Mouse (Mus musculus): ENCODE results near the gene Sec14l3. TPM values are rescaled to one million over a fixed set of nuclear protein-coding genes. Genes with fewer than 3 reads are reported as not detected.
"Not testable (repeated sequence)": the region's sequence is repeated elsewhere in the genome, so short reads cannot be mapped to it uniquely, and the experiment has no call there.

Sec14l3 gene
- polyA plus RNA-seq, 1 experiment = not detected

GRCm38 (mm10) chr11:4101851-4102250, 37.2 kb downstream of the Sec14l3 start:
- Histone ChIP-seq H3K27me3 (ENCODE audit: control insufficient read depth, insufficient read depth, low read length) (no peaks in the 10 kb centered on the region), H3K4me1 (ENCODE audit: control insufficient read depth, insufficient read depth, insufficient read length) (peaks cover 6% of the 10 kb centered on the region; the same call in 1 of the 2 replicates), H3K27ac (ENCODE audit: insufficient read depth, low read length) (no peak overlapping the region), H3K4me3 (ENCODE audit: extremely low read depth, insufficient read depth, insufficient read length) (no peak overlapping the region), H3K36me3 (ENCODE audit: control insufficient read depth, insufficient read depth, low read length) (no peaks in the 10 kb centered on the region)
- WGBS = 59% methylated on average over 5 of the region's 5 CpGs
- no peak for DNase-seq (ENCODE audit: low read depth in 1 of 2, low spot score in 2 of 2)
- TF ChIP-seq CTCF (IDR thresholded peaks at IDR 0.05; ENCODE audit: extremely low read depth, insufficient read depth, insufficient read length, insufficient replicate concordance) (no peak), POLR2A (IDR thresholded peaks at IDR 0.05; ENCODE audit: low read depth, low read length) (no peak)

- WGBS = 88% methylated on average over 14 of the region's 14 CpGs
- no peaks in the 10 kb centered on the region for H3K4me1 ChIP-seq (ENCODE audit: control insufficient read depth, insufficient read depth, insufficient read length)
- H3K4me3 ChIP-seq (ENCODE audit: extremely low read depth, insufficient read depth, insufficient read length) = no peak overlapping the region
- H3K27ac ChIP-seq (ENCODE audit: insufficient read depth, low read length) = no peak overlapping the region
- DNase-seq (ENCODE audit: low read depth in 1 of 2, low spot score in 2 of 2) = no peak
- TF ChIP-seq CTCF (IDR thresholded peaks at IDR 0.05; ENCODE audit: extremely low read depth, insufficient read depth, insufficient read length, insufficient replicate concordance) (no peak), POLR2A (IDR thresholded peaks at IDR 0.05; ENCODE audit: low read depth, low read length) (no peak)
- H3K27me3 ChIP-seq (ENCODE audit: control insufficient read depth, insufficient read depth, low read length) = no peaks in the 10 kb centered on the region
- no peaks in the 10 kb centered on the region for H3K36me3 ChIP-seq (ENCODE audit: control insufficient read depth, insufficient read depth, low read length)
Observed at GRCm38 (mm10) chr11:4103522-4103921, 38.9 kb downstream of the Sec14l3 start.

- no peak for DNase-seq (ENCODE audit: low read depth in 1 of 2, low spot score in 2 of 2)
- Histone ChIP-seq H3K36me3 (ENCODE audit: control insufficient read depth, insufficient read depth, low read length) (no peaks in the 10 kb centered on the region), H3K4me3 (ENCODE audit: extremely low read depth, insufficient read depth, insufficient read length) (no peak overlapping the region), H3K27ac (ENCODE audit: insufficient read depth, low read length) (no peak overlapping the region), H3K4me1 (ENCODE audit: control insufficient read depth, insufficient read depth, insufficient read length) (no peaks in the 10 kb centered on the region), H3K27me3 (ENCODE audit: control insufficient read depth, insufficient read depth, low read length) (no peaks in the 10 kb centered on the region)
- TF ChIP-seq POLR2A (IDR thresholded peaks at IDR 0.05; ENCODE audit: low read depth, low read length) (no peak), CTCF (IDR thresholded peaks at IDR 0.05; ENCODE audit: extremely low read depth, insufficient read depth, insufficient read length, insufficient replicate concordance) (no peak)
- WGBS = 96% methylated on average over 5 of the region's 5 CpGs
Observed at GRCm38 (mm10) chr11:4104989-4105388, 40.3 kb downstream of the Sec14l3 start.

GRCm38 (mm10) chr11:4105444-4105843, 40.8 kb downstream of the Sec14l3 start:
- no peak for DNase-seq (ENCODE audit: low read depth in 1 of 2, low spot score in 2 of 2)
- WGBS = 83% methylated on average over 6 of the region's 6 CpGs
- Histone ChIP-seq H3K36me3 (ENCODE audit: control insufficient read depth, insufficient read depth, low read length) (no peaks in the 10 kb centered on the region), H3K27me3 (ENCODE audit: control insufficient read depth, insufficient read depth, low read length) (no peaks in the 10 kb centered on the region), H3K27ac (ENCODE audit: insufficient read depth, low read length) (no peak overlapping the region), H3K4me3 (ENCODE audit: extremely low read depth, insufficient read depth, insufficient read length) (no peak overlapping the region), H3K4me1 (ENCODE audit: control insufficient read depth, insufficient read depth, insufficient read length) (no peaks in the 10 kb centered on the region)
- TF ChIP-seq POLR2A (IDR thresholded peaks at IDR 0.05; ENCODE audit: low read depth, low read length) = no peak
- TF ChIP-seq CTCF (IDR thresholded peaks at IDR 0.05; ENCODE audit: extremely low read depth, insufficient read depth, insufficient read length, insufficient replicate concordance) = no peak

- H3K27ac ChIP-seq (ENCODE audit: insufficient read depth, low read length); H3K36me3 ChIP-seq (ENCODE audit: control insufficient read depth, insufficient read depth, low read length); H3K27me3 ChIP-seq (ENCODE audit: control insufficient read depth, insufficient read depth, low read length); DNase-seq (ENCODE audit: low read depth in 1 of 2, low spot score in 2 of 2); H3K4me1 ChIP-seq (ENCODE audit: control insufficient read depth, insufficient read depth, insufficient read length); H3K4me3 ChIP-seq (ENCODE audit: extremely low read depth, insufficient read depth, insufficient read length): not testable (repeated sequence)
- WGBS = 95% methylated on average over 6 of the region's 6 CpGs
Observed at GRCm38 (mm10) chr11:4107901-4108300, 43.3 kb downstream of the Sec14l3 start.

GRCm38 (mm10) chr11:4108691-4109090, 44.0 kb downstream of the Sec14l3 start:
- no peak overlapping the region for H3K4me3 ChIP-seq (ENCODE audit: extremely low read depth, insufficient read depth, insufficient read length)
- 87% methylated on average over 7 of the region's 7 CpGs for WGBS
- H3K27ac ChIP-seq (ENCODE audit: insufficient read depth, low read length) = no peak overlapping the region
- no peaks in the 10 kb centered on the region for H3K27me3 ChIP-seq (ENCODE audit: control insufficient read depth, insufficient read depth, low read length)
- no peak for TF ChIP-seq POLR2A (IDR thresholded peaks at IDR 0.05; ENCODE audit: low read depth, low read length)
- TF ChIP-seq CTCF (IDR thresholded peaks at IDR 0.05; ENCODE audit: extremely low read depth, insufficient read depth, insufficient read length, insufficient replicate concordance) = no peak
- no peak for DNase-seq (ENCODE audit: low read depth in 1 of 2, low spot score in 2 of 2)
- H3K36me3 ChIP-seq (ENCODE audit: control insufficient read depth, insufficient read depth, low read length) = no peaks in the 10 kb centered on the region
- no peaks in the 10 kb centered on the region for H3K4me1 ChIP-seq (ENCODE audit: control insufficient read depth, insufficient read depth, insufficient read length)

- Histone ChIP-seq H3K27me3 (ENCODE audit: control insufficient read depth, insufficient read depth, low read length) (no peaks in the 10 kb centered on the region), H3K4me1 (ENCODE audit: control insufficient read depth, insufficient read depth, insufficient read length) (no peaks in the 10 kb centered on the region), H3K36me3 (ENCODE audit: control insufficient read depth, insufficient read depth, low read length) (no peaks in the 10 kb centered on the region), H3K4me3 (ENCODE audit: extremely low read depth, insufficient read depth, insufficient read length) (no peak overlapping the region), H3K27ac (ENCODE audit: insufficient read depth, low read length) (no peak overlapping the region)
- DNase-seq (ENCODE audit: low read depth in 1 of 2, low spot score in 2 of 2) = no peak
- TF ChIP-seq CTCF (IDR thresholded peaks at IDR 0.05; ENCODE audit: extremely low read depth, insufficient read depth, insufficient read length, insufficient replicate concordance) (no peak), POLR2A (IDR thresholded peaks at IDR 0.05; ENCODE audit: low read depth, low read length) (no peak)
- 86% methylated on average over 4 of the region's 4 CpGs for WGBS
Observed at GRCm38 (mm10) chr11:4112033-4112432, 47.4 kb downstream of the Sec14l3 start.

Data from spleen, adult 2 months (tissue).